Mouse (Mus musculus) kidney, embryonic 15.5 days (tissue): ENCODE data around the gene Myo3b. TPM values are rescaled to one million over a fixed set of nuclear protein-coding genes. Genes with fewer than 3 reads are reported as not detected.

ENCODE experiments used
- ATAC-seq: fragments of 200-750 bp; cut with Nextera tagmentation; replicated peaks from 2 replicates; pipeline ENCODE4 v1.8.0; 2017; ENCODE audit warnings: moderate TSS enrichment; ENCODE audit not compliant: low FRiP score
- H3K27ac ChIP-seq: fragments of 300-500 bp; sonication (generic); 2 replicates; pipeline ENCODE4 v1.5.1; 2015; ENCODE audit warnings: mild to moderate bottlenecking, inconsistent platforms
- H3K27me3 ChIP-seq: fragments of 300-500 bp; sonication (generic); 2 replicates; pipeline ENCODE4 v1.6.1; 2015; ENCODE audit warnings: inconsistent platforms
- H3K36me3 ChIP-seq: fragments of 300-500 bp; sonication (generic); 2 replicates; pipeline ENCODE4 v1.6.1; 2015; ENCODE audit warnings: inconsistent platforms
- H3K4me1 ChIP-seq: fragments of 300-500 bp; sonication (generic); 2 replicates; pipeline ENCODE4 v1.6.1; 2015; ENCODE audit warnings: inconsistent platforms
- H3K4me2 ChIP-seq: fragments of 300-500 bp; sonication (generic); 2 replicates; pipeline ENCODE4 v1.6.1; 2015; ENCODE audit warnings: moderate library complexity, mild to moderate bottlenecking, inconsistent platforms
- H3K4me3 ChIP-seq: fragments of 300-500 bp; sonication (generic); replicated peaks from 2 replicates; pipeline ENCODE4 v1.5.1; 2015; ENCODE audit warnings: mild to moderate bottlenecking, inconsistent platforms
- H3K9ac ChIP-seq: fragments of 300-500 bp; sonication (generic); 2 replicates; pipeline ENCODE4 v1.6.1; 2015; ENCODE audit warnings: mild to moderate bottlenecking, inconsistent platforms
- H3K9me3 ChIP-seq: fragments of 300-500 bp; sonication (generic); replicated peaks from 2 replicates; pipeline ENCODE4 v1.6.1; 2016; ENCODE audit warnings: inconsistent platforms
- WGBS: fragments of 180-500 bp; shearing (Covaris S2); methylation state at CpG from one replicate; pipeline ENCODE4 v1.1.7; 2015; ENCODE audit warnings: mixed read lengths; 5-methylcytosine and 5-hydroxymethylcytosine counted together
- polyA plus RNA-seq: library from polyadenylated mRNA; unstranded; fragments of >200 nt; fragmentation: Nextera tagmentation; extraction: Ambion mirVana; gene quantifications from 2 replicates; pipeline ENCODE4 v1.2.1, GENCODE M21; 2015

Gene Myo3b
- polyA plus RNA-seq, 1 experiment from 2014 or later, result 0.43 TPM

GRCm38 (mm10) chr2:70404301-70404700 is 365.4 kb downstream of the Myo3b start:
- H3K27ac ChIP-seq, result no peak overlapping the region
- no peaks in the 10 kb centered on the region for H3K36me3 ChIP-seq
- no peak overlapping the region for H3K9ac ChIP-seq
- WGBS, result 71% methylated on average over 2 of the region's 2 CpGs
- H3K9me3 ChIP-seq, result no peaks in the 10 kb centered on the region
- no peaks in the 10 kb centered on the region for H3K27me3 ChIP-seq
- no peak overlapping the region for H3K4me2 ChIP-seq
- 0 out of 2 replicates have a peak, but pooled peaks cover 6% of the 10 kb centered on the region for H3K4me1 ChIP-seq
- H3K4me3 ChIP-seq, result no peak overlapping the region
- ATAC-seq, result no peak

DNA sequence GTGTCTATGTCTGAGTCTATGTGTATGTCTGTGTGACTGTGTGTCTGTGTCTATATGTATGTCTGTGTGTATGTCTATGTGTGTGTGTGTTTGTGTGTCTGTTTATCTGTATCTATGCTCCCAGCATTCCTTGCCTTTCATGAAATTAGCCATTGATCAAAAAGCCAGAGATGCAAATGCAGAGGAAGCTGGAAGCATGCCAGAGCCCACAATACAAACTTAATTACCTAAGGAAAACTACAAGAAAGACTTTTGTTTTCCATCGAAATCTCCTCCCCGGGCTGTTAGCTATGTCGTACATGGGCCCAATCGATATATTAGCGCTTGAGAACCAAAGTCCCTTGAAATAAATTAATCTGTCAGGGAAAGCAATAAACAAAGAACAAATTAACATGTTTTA is 367.9 kb downstream of the Myo3b start:
- no peak for ATAC-seq
- Histone ChIP-seq H3K9me3 (no peaks in the 10 kb centered on the region), H3K9ac (no peak overlapping the region), H3K36me3 (no peaks in the 10 kb centered on the region), H3K27me3 (no peaks in the 10 kb centered on the region), H3K4me3 (no peak overlapping the region), H3K4me2 (no peak overlapping the region), H3K27ac (no peak overlapping the region), H3K4me1 (no peaks in the 10 kb centered on the region)
- WGBS, result 65% methylated on average over 5 of the region's 5 CpGs

DNA sequence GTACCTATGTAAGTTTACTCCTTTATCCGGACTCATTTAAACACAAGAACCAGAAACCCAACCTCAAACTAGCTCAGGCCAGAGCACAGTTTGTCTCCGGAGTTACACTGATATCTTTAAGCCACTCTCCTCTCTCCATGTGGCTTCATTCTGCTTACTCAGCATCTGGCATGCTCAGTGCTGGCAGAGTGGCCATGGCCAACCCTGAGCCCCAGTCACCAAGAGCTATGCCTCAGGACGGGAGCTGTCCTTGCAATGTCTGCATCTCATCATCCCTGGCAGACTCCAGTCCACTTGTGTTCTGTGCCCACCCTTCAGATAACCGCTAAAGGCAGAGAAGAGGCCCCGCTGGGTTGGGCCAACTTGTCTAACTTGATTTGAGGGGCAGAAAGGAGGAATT is 368.8 kb downstream of the Myo3b start:
- no peaks in the 10 kb centered on the region for H3K36me3 ChIP-seq
- no peaks in the 10 kb centered on the region for H3K9me3 ChIP-seq
- no peak overlapping the region for H3K4me2 ChIP-seq
- no peak for ATAC-seq
- no peak overlapping the region for H3K27ac ChIP-seq
- H3K27me3 ChIP-seq, result no peaks in the 10 kb centered on the region
- WGBS, result 73% methylated on average over 5 of the region's 5 CpGs
- H3K9ac ChIP-seq, result no peak overlapping the region
- H3K4me1 ChIP-seq, result 0 out of 2 replicates have a peak, but pooled peaks cover 5% of the 10 kb centered on the region
- no peak overlapping the region for H3K4me3 ChIP-seq

GRCm38 (mm10) chr2:70410298-70410885 is 371.5 kb downstream of the Myo3b start:
- ATAC-seq, result no peak
- Histone ChIP-seq H3K4me2 (no peak overlapping the region), H3K36me3 (no peaks in the 10 kb centered on the region), H3K27ac (no peak overlapping the region), H3K4me3 (no peak overlapping the region), H3K9me3 (no peaks in the 10 kb centered on the region), H3K27me3 (no peaks in the 10 kb centered on the region), H3K9ac (no peak overlapping the region), H3K4me1 (0 out of 2 replicates have a peak, but pooled peaks cover 5% of the 10 kb centered on the region)
- WGBS, result 72% methylated on average over 4 of the region's 4 CpGs

DNA sequence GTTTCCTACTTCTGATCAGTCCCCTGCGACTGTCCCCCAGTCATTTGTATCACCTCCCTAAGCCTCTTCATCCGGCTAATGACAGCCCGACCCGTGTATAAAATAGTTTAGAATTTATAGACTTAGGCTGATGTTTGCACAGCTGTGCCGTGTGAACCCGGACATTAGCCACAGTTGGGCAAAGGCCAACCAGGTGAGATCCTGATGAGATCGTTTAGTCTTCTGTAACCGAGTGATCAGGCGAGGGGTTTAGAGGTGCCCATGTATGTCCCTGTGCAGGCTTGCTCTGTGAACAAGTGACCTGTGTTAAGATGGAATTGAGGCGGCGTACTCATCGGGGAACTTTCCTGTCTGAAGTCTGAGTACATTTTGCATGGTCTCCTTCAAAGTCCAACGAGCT is 373.4 kb downstream of the Myo3b start:
- Histone ChIP-seq H3K9me3 (no peaks in the 10 kb centered on the region), H3K4me2 (no peak overlapping the region), H3K4me3 (no peak overlapping the region), H3K27ac (no peak overlapping the region), H3K27me3 (no peaks in the 10 kb centered on the region), H3K4me1 (0 out of 2 replicates have a peak, but pooled peaks cover 5% of the 10 kb centered on the region), H3K9ac (no peak overlapping the region), H3K36me3 (no peaks in the 10 kb centered on the region)
- WGBS, result 34% methylated on average over 13 of the region's 13 CpGs
- ATAC-seq, result no peak

DNA sequence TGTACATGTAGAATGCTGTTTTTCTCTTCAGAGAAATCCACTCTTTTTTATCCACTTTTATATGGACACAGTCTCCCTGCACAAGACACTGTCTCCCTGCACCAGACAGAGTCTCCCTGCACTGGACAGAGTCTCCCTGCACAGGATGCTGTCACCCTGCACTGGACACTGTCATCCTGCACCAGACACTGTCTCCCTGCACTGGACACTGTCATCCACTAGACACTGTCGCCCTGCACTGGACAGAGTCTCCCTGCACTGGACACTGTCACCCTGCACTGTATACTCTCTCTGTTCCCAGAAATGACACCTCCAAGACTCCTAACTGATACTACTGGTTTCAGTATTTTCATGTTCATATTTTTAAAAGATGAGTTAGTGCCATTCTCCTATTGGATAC is 375.5 kb downstream of the Myo3b start:
- H3K4me2 ChIP-seq, result no peak overlapping the region
- no peaks in the 10 kb centered on the region for H3K27me3 ChIP-seq
- H3K4me1 ChIP-seq, result 0 out of 2 replicates have a peak, but pooled peaks cover 5% of the 10 kb centered on the region
- no peak for ATAC-seq
- WGBS, result 83% methylated on average over 1 of the region's 1 CpGs
- H3K9ac ChIP-seq, result no peak overlapping the region
- H3K36me3 ChIP-seq, result no peaks in the 10 kb centered on the region
- no peak overlapping the region for H3K4me3 ChIP-seq
- no peak overlapping the region for H3K27ac ChIP-seq
- H3K9me3 ChIP-seq, result no peaks in the 10 kb centered on the region

- Histone ChIP-seq H3K9ac (no peak overlapping the region), H3K4me3 (no peak overlapping the region), H3K27ac (no peak overlapping the region), H3K27me3 (no peaks in the 10 kb centered on the region), H3K36me3 (no peaks in the 10 kb centered on the region), H3K4me2 (no peak overlapping the region), H3K9me3 (no peaks in the 10 kb centered on the region), H3K4me1 (0 out of 2 replicates have a peak, but pooled peaks cover 5% of the 10 kb centered on the region)
- ATAC-seq, result no peak
- 81% methylated on average over 1 of the region's 1 CpGs for WGBS
These were observed 376.6 kb downstream of the Myo3b start for GRCm38 (mm10) chr2:70415521-70415920.

DNA sequence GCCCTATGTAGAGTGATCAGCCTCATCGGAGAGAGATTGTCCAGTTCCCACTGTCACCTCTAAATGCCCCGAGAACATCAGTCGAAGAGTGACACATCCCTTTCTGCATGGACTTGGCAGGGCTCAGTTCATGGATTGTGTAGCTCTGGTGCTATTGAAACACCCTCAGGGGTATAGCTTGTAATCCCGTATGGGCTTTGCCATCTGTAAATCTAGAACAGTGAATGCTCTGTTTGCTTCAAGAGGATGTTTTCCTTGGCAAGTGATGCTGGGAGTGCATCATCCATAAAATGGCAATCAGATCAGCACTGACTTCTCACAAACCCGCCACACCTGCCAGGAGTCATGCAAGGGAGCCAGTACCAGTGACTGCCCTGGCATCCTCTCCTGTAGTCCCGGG is 380.4 kb downstream of the Myo3b start:
- Histone ChIP-seq H3K4me3 (no peak overlapping the region), H3K27ac (no peak overlapping the region), H3K9ac (no peak overlapping the region), H3K4me2 (no peak overlapping the region), H3K9me3 (no peaks in the 10 kb centered on the region), H3K36me3 (no peaks in the 10 kb centered on the region), H3K4me1 (0 out of 2 replicates have a peak, but pooled peaks cover 2% of the 10 kb centered on the region), H3K27me3 (no peaks in the 10 kb centered on the region)
- no peak for ATAC-seq
- WGBS, result 73% methylated on average over 6 of the region's 6 CpGs

DNA sequence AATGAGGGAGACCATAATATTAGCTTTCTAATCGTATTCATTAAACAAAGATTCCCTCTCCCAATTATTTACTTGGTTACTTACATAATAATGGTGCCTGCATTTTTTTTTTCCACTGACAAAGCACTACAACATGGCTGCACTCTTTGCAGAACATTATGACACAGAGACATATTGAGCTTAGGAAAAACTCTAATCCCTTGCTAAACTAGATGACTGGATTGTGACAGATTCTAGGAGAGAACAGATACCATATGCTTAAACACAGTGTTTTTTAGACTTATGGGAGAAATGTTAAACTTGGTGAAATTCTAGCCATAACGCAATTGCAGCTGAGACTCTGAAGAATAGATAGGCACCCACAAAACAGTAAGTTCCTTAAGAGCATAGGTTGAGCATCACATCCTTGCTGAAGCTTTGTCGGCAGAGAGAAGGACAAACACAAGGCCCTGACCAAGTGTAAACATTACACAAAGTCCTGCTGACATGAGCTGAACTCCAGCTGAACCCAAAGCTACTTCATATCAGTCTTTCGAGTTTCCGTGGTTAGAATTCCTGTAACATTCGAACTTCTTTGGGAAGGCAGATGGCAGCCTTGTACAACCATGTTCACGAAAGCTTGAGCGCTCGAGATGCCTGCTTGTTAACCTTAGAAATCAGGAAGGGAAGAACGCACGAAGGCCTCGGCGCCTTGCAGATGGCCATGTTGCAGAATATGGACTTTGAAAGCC is 382.4 kb downstream of the Myo3b start:
- no peak overlapping the region for H3K4me2 ChIP-seq
- H3K4me3 ChIP-seq, result no peak overlapping the region
- 76% methylated on average over 13 of the region's 13 CpGs for WGBS
- H3K27ac ChIP-seq, result no peak overlapping the region
- no peaks in the 10 kb centered on the region for H3K36me3 ChIP-seq
- no peaks in the 10 kb centered on the region for H3K9me3 ChIP-seq
- no peaks in the 10 kb centered on the region for H3K27me3 ChIP-seq
- no peak overlapping the region for H3K9ac ChIP-seq
- no peak for ATAC-seq
- H3K4me1 ChIP-seq, result peaks cover 12% of the 10 kb centered on the region

- H3K27ac ChIP-seq, result no peak overlapping the region
- H3K36me3 ChIP-seq, result no peaks in the 10 kb centered on the region
- no peaks in the 10 kb centered on the region for H3K9me3 ChIP-seq
- 60% methylated on average over 11 of the region's 11 CpGs for WGBS
- H3K9ac ChIP-seq, result no peak overlapping the region
- H3K4me2 ChIP-seq, result no peak overlapping the region
- H3K4me3 ChIP-seq, result no peak overlapping the region
- ATAC-seq, result no peak
- peaks cover 12% of the 10 kb centered on the region for H3K4me1 ChIP-seq
- no peaks in the 10 kb centered on the region for H3K27me3 ChIP-seq
These were observed 386.7 kb downstream of the Myo3b start for GRCm38 (mm10) chr2:70425611-70426010.

GRCm38 (mm10) chr2:70443035-70443434 is 404.1 kb downstream of the Myo3b start:
- peaks cover 17% of the 10 kb centered on the region for H3K27me3 ChIP-seq
- H3K4me3 ChIP-seq, result no peak overlapping the region
- H3K27ac ChIP-seq, result no peak overlapping the region
- no peak for ATAC-seq
- H3K4me1 ChIP-seq, result peaks cover 4% of the 10 kb centered on the region
- 0 out of 2 replicates have a peak overlapping the region, but pooled peaks have one; percentile 35 for H3K4me2 ChIP-seq
- H3K9ac ChIP-seq, result no peak overlapping the region
- no peaks in the 10 kb centered on the region for H3K9me3 ChIP-seq
- 6% methylated on average over 4 of the region's 4 CpGs for WGBS
- no peaks in the 10 kb centered on the region for H3K36me3 ChIP-seq

GRCm38 (mm10) chr2:70444141-70444540 is 405.2 kb downstream of the Myo3b start:
- Histone ChIP-seq H3K9me3 (no peaks in the 10 kb centered on the region), H3K4me3 (no peak overlapping the region), H3K27ac (no peak overlapping the region), H3K4me2 (peak overlapping the region; percentile 35), H3K9ac (no peak overlapping the region), H3K36me3 (no peaks in the 10 kb centered on the region), H3K4me1 (peaks cover 4% of the 10 kb centered on the region), H3K27me3 (peaks cover 17% of the 10 kb centered on the region)
- no peak for ATAC-seq
- WGBS, result 7% methylated on average over 7 of the region's 7 CpGs
